Mouse (Mus musculus): ENCODE measurements around the gene Robo2.

- TF ChIP-seq CTCF (conservative IDR thresholded peaks at IDR 0.05; ENCODE audit: low read length): no peak
- TF ChIP-seq NANOG (IDR thresholded peaks at IDR 0.05; ENCODE audit: borderline replicate concordance, low read length): no peak
- no peak for TF ChIP-seq POU5F1 (IDR thresholded peaks at IDR 0.05; ENCODE audit: borderline replicate concordance, low read length)
Observed at GRCm38 (mm10) chr16:74065958-74066357, 345.7 kb downstream of the Robo2 start.

All from E14TG2a.4 (cell line).